Mouse (Mus musculus): ENCODE measurements around the gene Lrrc56.

DNA sequence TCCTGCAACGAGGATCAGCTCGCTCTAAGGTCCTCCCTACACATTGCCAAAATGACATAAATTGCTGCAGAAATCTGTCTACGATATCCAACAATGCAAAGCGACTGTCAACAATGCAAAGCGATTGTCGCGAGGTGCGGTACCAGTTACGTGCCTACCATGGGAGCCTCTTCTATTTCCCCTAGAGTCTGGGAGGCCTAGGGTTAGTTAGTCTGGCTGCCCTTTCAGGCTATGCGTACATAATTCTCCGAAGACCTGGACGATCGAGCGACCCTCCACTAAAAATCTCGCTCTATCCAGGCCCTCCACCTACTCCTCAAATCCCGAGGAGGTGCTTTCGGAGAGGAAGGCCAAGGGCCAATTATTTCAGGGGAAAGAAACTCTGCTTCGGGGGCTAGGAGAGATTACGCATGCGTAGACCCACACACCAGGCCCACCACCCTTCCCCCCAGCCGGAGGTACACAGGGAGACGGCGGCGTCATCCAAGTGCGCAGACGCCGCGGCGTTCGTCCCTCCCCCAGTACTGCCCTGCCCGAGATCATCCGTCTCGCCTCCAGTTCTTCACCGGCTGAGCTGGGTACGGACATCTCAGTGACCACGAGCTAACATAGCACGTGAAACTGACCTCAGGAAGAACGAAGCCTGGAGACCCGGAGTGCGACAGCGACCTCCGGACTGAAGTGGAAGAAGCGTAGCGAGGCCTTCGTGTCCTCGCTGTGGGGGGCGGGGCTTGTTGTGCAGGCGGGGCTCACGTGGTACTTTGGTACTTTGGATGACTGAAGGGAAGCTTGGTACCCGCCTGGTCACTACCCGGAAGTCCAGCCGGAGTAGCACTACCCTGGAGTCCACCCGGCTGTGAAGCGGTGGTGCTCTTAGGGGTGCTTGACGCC, 21.6 kb upstream of the Lrrc56 start, which contains the start of gene Rnh1:
- TF ChIP-seq POLR2A (IDR thresholded peaks at IDR 0.05; ENCODE audit: low read depth, low read length) = peak; percentile 87
- no peak for TF ChIP-seq CTCF (IDR thresholded peaks at IDR 0.05; ENCODE audit: extremely low read depth, insufficient read length, insufficient replicate concordance, low read depth, low read length)

All from small intestine, adult 2 months (tissue).